Comparison of ENCODE assay signal across 37 mouse cellular contexts in the genomic region with DNA sequence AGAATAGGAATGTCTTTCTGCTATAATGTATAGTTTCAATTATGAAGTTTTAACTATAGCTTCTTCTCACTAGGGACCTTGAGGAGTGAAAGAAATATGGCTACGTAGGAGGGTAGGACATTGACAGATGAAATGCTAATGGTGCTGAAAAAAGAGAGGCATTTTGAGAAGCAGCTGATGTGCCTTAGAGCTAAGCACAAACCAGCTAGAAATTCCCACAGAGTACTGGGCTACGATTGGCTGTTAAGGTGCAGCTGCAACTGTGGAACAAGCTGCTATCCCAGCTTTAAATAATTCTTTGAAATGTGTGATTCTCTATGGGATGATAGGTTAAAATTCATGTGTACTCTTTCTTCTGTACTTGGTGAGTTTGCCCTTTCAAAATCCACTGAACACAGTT. TPM values are rescaled to one million over a fixed set of nuclear protein-coding genes. Genes with fewer than 3 reads are reported as not detected.
DNase-seq lines count a peak whose midpoint lies in the region; ATAC-seq lines count a peak whose summit lies in the region.
"Had no signal": no experiment of that assay in that cellular context is flagged by ENCODE, and none has a peak within 500 bp of the region (broad histone marks: within the 10 kb centered on the region; RNA-seq: fewer than 3 reads in every experiment).

No protein-coding gene starts in this region.

- H3K9me3 ChIP-seq in neural tube, embryonic 15.5 days (replicated peaks): no peaks in the 10 kb centered on the region
- H3K9me3 ChIP-seq: forebrain, embryonic 13.5 days; G1E; heart, embryonic 12.5 days; stomach, embryonic 15.5 days had no signal

- H3K36me3 ChIP-seq in neural tube, embryonic 15.5 days: no peaks in the 10 kb centered on the region
- H3K36me3 ChIP-seq: G1E; heart, embryonic 12.5 days; stomach, embryonic 15.5 days had no signal

- WGBS in neural tube, embryonic 15.5 days: 73% methylated on average over 2 of the region's 2 CpGs

- no peak overlapping the region for H3K27ac ChIP-seq in neural tube, embryonic 15.5 days (replicated peaks)
- H3K27ac ChIP-seq: forebrain, embryonic 13.5 days; heart, adult 2 months; hindbrain, embryonic 14.5 days; liver, embryonic 14.5 days; stomach, embryonic 15.5 days had no signal

- H3K4me1 ChIP-seq in neural tube, embryonic 15.5 days: no peaks in the 10 kb centered on the region
- H3K4me1 ChIP-seq: forebrain, embryonic 13.5 days; heart, embryonic 12.5 days; stomach, embryonic 15.5 days had no signal

- DNase-seq in layer of hippocampus, adult 18-20 months (ENCODE audit: low spot score in 2 of 2): peak; percentile 6 to 49
- no peak for DNase-seq in layer of hippocampus, postnatal 25 days (ENCODE audit: extremely low spot score in 1 of 2, low spot score in 1 of 2)
- peak; percentile 30 to 79 for DNase-seq in left cerebral cortex, postnatal 14 days (ENCODE audit: low spot score in 2 of 2)
- DNase-seq in left cerebral cortex, postnatal 36 days (ENCODE audit: low spot score in 2 of 2): no peak
- peak; percentile 9 for DNase-seq in layer of hippocampus, adult 9-10 months (ENCODE audit: low spot score)
- DNase-seq in urinary bladder, adult 18-20 months (ENCODE audit: low spot score in 2 of 2): no peak
- DNase-seq: adrenal gland, adult 8-10 months; cerebellum, adult 8-10 months; cerebellum, postnatal 36 days; heart, adult 2 months; kidney, adult 11 months; kidney, postnatal 14 days; liver; lung, adult 2 months; lung, postnatal 14 days; midbrain, embryonic 14.5 days; thymus, postnatal 14 days had no signal

- intact Hi-C loops in left cerebral cortex, postnatal 14 days (cut with DNase I): no loop called here
- intact Hi-C loops in left cerebral cortex, postnatal 36 days (cut with DNase I): no loop called here

- H3K9ac ChIP-seq in neural tube, embryonic 15.5 days (replicated peaks): no peak overlapping the region
- H3K9ac ChIP-seq: forebrain, embryonic 13.5 days; heart, embryonic 12.5 days; hindbrain, embryonic 14.5 days; liver, embryonic 14.5 days; stomach, embryonic 15.5 days had no signal

- no peaks in the 10 kb centered on the region for H3K27me3 ChIP-seq in neural tube, embryonic 15.5 days (replicated peaks)
- H3K27me3 ChIP-seq: forebrain, embryonic 13.5 days; heart, embryonic 12.5 days; stomach, embryonic 15.5 days had no signal

- H3K4me2 ChIP-seq in neural tube, embryonic 15.5 days: no peak overlapping the region
- H3K4me2 ChIP-seq: forebrain, embryonic 13.5 days; heart, embryonic 12.5 days; hindbrain, embryonic 14.5 days; stomach, embryonic 15.5 days had no signal

- ATAC-seq in neural tube, embryonic 15.5 days (ENCODE audit: low FRiP score): no peak
- ATAC-seq: forebrain, embryonic 13.5 days; inflammation-experienced regulatory T-cells, adult 6 months had no signal

- H3K4me3 ChIP-seq in neural tube, embryonic 15.5 days (replicated peaks): no peak overlapping the region
- H3K4me3 ChIP-seq: forebrain, embryonic 13.5 days; heart, adult 2 months; heart, embryonic 12.5 days; stomach, embryonic 15.5 days had no signal

RNA-seq across cellular contexts. Expression of a gene that starts 9.1 kb away (rescaled TPM):
- not detected for total RNA-seq in layer of hippocampus, adult 18-20 months (2021)
- total RNA-seq in layer of hippocampus, postnatal 25 days (2021): not detected
- total RNA-seq in left cerebral cortex, postnatal 14 days (2021): under 1 TPM; 0.21 to 0.31 TPM
- not detected for total RNA-seq in left cerebral cortex, postnatal 36 days (2021)
- polyA plus RNA-seq in neural tube, embryonic 15.5 days (2015; fragmentation: Nextera tagmentation; extraction: Ambion mirVana): not detected in 2 replicates
- total RNA-seq: adrenal gland, adult 8-10 months; adrenal gland, postnatal 4 days; gastrocnemius, adult 8-10 months; gastrocnemius, postnatal 4 days; heart, adult 2 months; hematopoietic stem cell, adult 5-6 weeks; layer of hippocampus, postnatal 14 days; monocyte, adult 5-6 weeks had no signal
- polyA plus RNA-seq: embryonic facial prominence, embryonic 11.5 days; forebrain, embryonic 13.5 days; G1E; heart, adult 2 months; heart, embryonic 12.5 days; heart, postnatal 0 days; hindbrain, embryonic 14.5 days; inflammation-experienced regulatory T-cells, adult 6 months; kidney, embryonic 14.5 days; limb, embryonic 11.5 days; liver, embryonic 14.5 days; lung, adult 2 months; midbrain, embryonic 14.5 days; neural tube, embryonic 14.5 days; small intestine, adult 2 months; stomach, embryonic 15.5 days had no signal

Comparison
In these comparisons a context has a peak if more than half of its experiments do, and no peak if none do; other contexts are left out.
1. DNase-seq: peak in layer of hippocampus, adult 18-20 months (2 of 2), left cerebral cortex, postnatal 14 days (2 of 2) and layer of hippocampus, adult 9-10 months (single experiment); none in layer of hippocampus, postnatal 25 days (0 of 2), left cerebral cortex, postnatal 36 days (0 of 2) and urinary bladder, adult 18-20 months (0 of 2).